Mouse (Mus musculus): ENCODE results near the gene Neu2. TPM values are rescaled to one million over a fixed set of nuclear protein-coding genes. Genes with fewer than 3 reads are reported as not detected.
"Not testable (repeated sequence)": the region's sequence is repeated elsewhere in the genome, so short reads cannot be mapped to it uniquely, and the experiment has no call there.

Gene Neu2
- not detected for total RNA-seq (2018; cell fraction: chromatin; rRNA removed)
- total RNA-seq (2018; cell fraction: cytosol; rRNA removed): not detected
- total RNA-seq (2018; cell fraction: nucleus; rRNA removed): not detected
- not detected in 3 replicates for polyA plus RNA-seq (2018)

- Histone ChIP-seq H3K79me2 (ENCODE audit: inconsistent target) (no peaks in the 10 kb centered on the region), H3K36me3 (ENCODE audit: inconsistent target) (no peaks in the 10 kb centered on the region), H3K4me3 (ENCODE audit: inconsistent target) (no peak within 1 kb of the TSS), H3K27ac (no peak within 1 kb of the TSS)
- 6% methylated on average over 45 of the region's 56 CpGs for WGBS (ENCODE audit: missing documents)
Measured at GRCm38 (mm10) chr1:87509561-87510165, at the start of gene Neu2. Neu2 (plus strand) TSS chr1:87509889.

GRCm38 (mm10) chr1:87467469-87467868 is 42.2 kb upstream of the Neu2 start:
- WGBS (ENCODE audit: missing documents): 84% methylated on average over 9 of the region's 9 CpGs
- H3K36me3 ChIP-seq (ENCODE audit: inconsistent target): no peaks in the 10 kb centered on the region
- H3K4me3 ChIP-seq (ENCODE audit: inconsistent target): no peak overlapping the region

GRCm38 (mm10) chr1:87468321-87468720 is 41.4 kb upstream of the Neu2 start:
- no peak overlapping the region for H3K27ac ChIP-seq
- H3K79me2 ChIP-seq (ENCODE audit: inconsistent target): no peaks in the 10 kb centered on the region
- 51% methylated on average over 6 of the region's 6 CpGs for WGBS (ENCODE audit: missing documents)
- no peak overlapping the region for H3K4me3 ChIP-seq (ENCODE audit: inconsistent target)
- no peaks in the 10 kb centered on the region for H3K36me3 ChIP-seq (ENCODE audit: inconsistent target)

More at GRCm38 (mm10) chr1:87467469-87467868, 42.2 kb upstream of the Neu2 start:
- H3K79me2 ChIP-seq (ENCODE audit: inconsistent target): no peaks in the 10 kb centered on the region
- no peak overlapping the region for H3K27ac ChIP-seq

GRCm38 (mm10) chr1:87469971-87470370 is 39.7 kb upstream of the Neu2 start, which contains the start of gene Snorc:
Snorc (plus strand) TSS chr1:87470271.
- not testable (repeated sequence) for H3K79me2 ChIP-seq (ENCODE audit: inconsistent target); H3K27ac ChIP-seq; H3K4me3 ChIP-seq (ENCODE audit: inconsistent target); H3K36me3 ChIP-seq (ENCODE audit: inconsistent target)
- 93% methylated on average over 5 of the region's 10 CpGs for WGBS (ENCODE audit: missing documents)

GRCm38 (mm10) chr1:87471914-87472313 is 37.8 kb upstream of the Neu2 start:
- no peaks in the 10 kb centered on the region for H3K79me2 ChIP-seq (ENCODE audit: inconsistent target)
- WGBS (ENCODE audit: missing documents): 91% methylated on average over 7 of the region's 7 CpGs
- H3K4me3 ChIP-seq (ENCODE audit: inconsistent target): no peak overlapping the region
- no peak overlapping the region for H3K27ac ChIP-seq
- no peaks in the 10 kb centered on the region for H3K36me3 ChIP-seq (ENCODE audit: inconsistent target)

- 92% methylated on average over 7 of the region's 7 CpGs for WGBS (ENCODE audit: missing documents)
Measured at GRCm38 (mm10) chr1:87472576-87472975, 37.1 kb upstream of the Neu2 start.

GRCm38 (mm10) chr1:87475076-87475895 is 34.4 kb upstream of the Neu2 start:
- H3K36me3 ChIP-seq (ENCODE audit: inconsistent target): no peaks in the 10 kb centered on the region
- H3K79me2 ChIP-seq (ENCODE audit: inconsistent target): no peaks in the 10 kb centered on the region
- 14% methylated on average over 42 of the region's 42 CpGs for whole genome bisulfite sequencing (ENCODE audit: missing documents)
- H3K4me3 ChIP-seq (ENCODE audit: inconsistent target): no peak overlapping the region
- H3K27ac ChIP-seq: no peak overlapping the region

More at GRCm38 (mm10) chr1:87472576-87472975, 37.1 kb upstream of the Neu2 start:
- no peak overlapping the region for H3K27ac ChIP-seq
- no peaks in the 10 kb centered on the region for H3K36me3 ChIP-seq (ENCODE audit: inconsistent target)
- no peaks in the 10 kb centered on the region for H3K79me2 ChIP-seq (ENCODE audit: inconsistent target)
- no peak overlapping the region for H3K4me3 ChIP-seq (ENCODE audit: inconsistent target)

- Histone ChIP-seq H3K36me3 (ENCODE audit: inconsistent target) (no peaks in the 10 kb centered on the region), H3K4me3 (ENCODE audit: inconsistent target) (no peak overlapping the region), H3K79me2 (ENCODE audit: inconsistent target) (no peaks in the 10 kb centered on the region), H3K27ac (no peak overlapping the region)
- WGBS (ENCODE audit: missing documents): 86% methylated on average over 4 of the region's 4 CpGs
Measured at GRCm38 (mm10) chr1:87482546-87482945, 27.1 kb upstream of the Neu2 start.

- no peak overlapping the region for H3K27ac ChIP-seq
- 57% methylated on average over 6 of the region's 6 CpGs for WGBS (ENCODE audit: missing documents)
- H3K36me3 ChIP-seq (ENCODE audit: inconsistent target): no peaks in the 10 kb centered on the region
- no peak overlapping the region for H3K4me3 ChIP-seq (ENCODE audit: inconsistent target)
- H3K79me2 ChIP-seq (ENCODE audit: inconsistent target): no peaks in the 10 kb centered on the region
Measured at GRCm38 (mm10) chr1:87486386-87486785, 23.3 kb upstream of the Neu2 start.

GRCm38 (mm10) chr1:87492285-87492684 is 17.4 kb upstream of the Neu2 start:
- 84% methylated on average over 3 of the region's 3 CpGs for WGBS (ENCODE audit: missing documents)
- Histone ChIP-seq H3K79me2 (ENCODE audit: inconsistent target) (no peaks in the 10 kb centered on the region), H3K36me3 (ENCODE audit: inconsistent target) (no peaks in the 10 kb centered on the region)

GRCm38 (mm10) chr1:87493542-87493941 is 16.1 kb upstream of the Neu2 start:
- Histone ChIP-seq H3K4me3 (ENCODE audit: inconsistent target) (no peak overlapping the region), H3K27ac (no peak overlapping the region), H3K36me3 (ENCODE audit: inconsistent target) (no peaks in the 10 kb centered on the region), H3K79me2 (ENCODE audit: inconsistent target) (no peaks in the 10 kb centered on the region)
- WGBS (ENCODE audit: missing documents): 94% methylated on average over 4 of the region's 4 CpGs

More at GRCm38 (mm10) chr1:87492285-87492684, 17.4 kb upstream of the Neu2 start:
- no peak overlapping the region for H3K27ac ChIP-seq
- H3K4me3 ChIP-seq (ENCODE audit: inconsistent target): no peak overlapping the region

- H3K27ac ChIP-seq: no peak overlapping the region
- H3K4me3 ChIP-seq (ENCODE audit: inconsistent target): no peak overlapping the region
- H3K79me2 ChIP-seq (ENCODE audit: inconsistent target): no peaks in the 10 kb centered on the region
- WGBS (ENCODE audit: missing documents): 92% methylated on average over 4 of the region's 4 CpGs
- no peaks in the 10 kb centered on the region for H3K36me3 ChIP-seq (ENCODE audit: inconsistent target)
Measured at GRCm38 (mm10) chr1:87505524-87505923, 4.2 kb upstream of the Neu2 start.

- Histone ChIP-seq H3K4me3 (ENCODE audit: inconsistent target) (no peak overlapping the region), H3K27ac (no peak overlapping the region), H3K79me2 (ENCODE audit: inconsistent target) (no peaks in the 10 kb centered on the region), H3K36me3 (ENCODE audit: inconsistent target) (no peaks in the 10 kb centered on the region)
- WGBS (ENCODE audit: missing documents): 74% methylated on average over 6 of the region's 6 CpGs
Measured at GRCm38 (mm10) chr1:87507857-87508256, 1.8 kb upstream of the Neu2 start.

- 25% methylated on average over 26 of the region's 26 CpGs for WGBS (ENCODE audit: missing documents)
- H3K79me2 ChIP-seq (ENCODE audit: inconsistent target): no peaks in the 10 kb centered on the region
- H3K36me3 ChIP-seq (ENCODE audit: inconsistent target): no peaks in the 10 kb centered on the region
- H3K4me3 ChIP-seq (ENCODE audit: inconsistent target): no peak overlapping the region
- no peak overlapping the region for H3K27ac ChIP-seq
Measured at GRCm38 (mm10) chr1:87508591-87509560, 813 bp upstream of the Neu2 start.
